Mouse (Mus musculus) embryonic fibroblast, embryonic 13.5 days (primary cell): ENCODE measurements around the gene Zfp518b.
A peak's percentile ranks its signal among the peaks of the same experiment; 100 is the strongest.

ENCODE experiments used
- CTCF ChIP-seq: IDR thresholded peaks from 2 replicates; pipeline ENCODE4 v1.5.1; 2011; ENCODE audit warnings: mild to moderate bottlenecking, control low read depth, low read length, moderate library complexity, borderline replicate concordance; ENCODE audit not compliant: insufficient read depth
- POLR2A ChIP-seq: IDR thresholded peaks from 2 replicates; pipeline ENCODE4 v1.6.1; 2011; ENCODE audit warnings: low read depth, mild to moderate bottlenecking, control low read depth, low read length, moderate library complexity

DNA sequence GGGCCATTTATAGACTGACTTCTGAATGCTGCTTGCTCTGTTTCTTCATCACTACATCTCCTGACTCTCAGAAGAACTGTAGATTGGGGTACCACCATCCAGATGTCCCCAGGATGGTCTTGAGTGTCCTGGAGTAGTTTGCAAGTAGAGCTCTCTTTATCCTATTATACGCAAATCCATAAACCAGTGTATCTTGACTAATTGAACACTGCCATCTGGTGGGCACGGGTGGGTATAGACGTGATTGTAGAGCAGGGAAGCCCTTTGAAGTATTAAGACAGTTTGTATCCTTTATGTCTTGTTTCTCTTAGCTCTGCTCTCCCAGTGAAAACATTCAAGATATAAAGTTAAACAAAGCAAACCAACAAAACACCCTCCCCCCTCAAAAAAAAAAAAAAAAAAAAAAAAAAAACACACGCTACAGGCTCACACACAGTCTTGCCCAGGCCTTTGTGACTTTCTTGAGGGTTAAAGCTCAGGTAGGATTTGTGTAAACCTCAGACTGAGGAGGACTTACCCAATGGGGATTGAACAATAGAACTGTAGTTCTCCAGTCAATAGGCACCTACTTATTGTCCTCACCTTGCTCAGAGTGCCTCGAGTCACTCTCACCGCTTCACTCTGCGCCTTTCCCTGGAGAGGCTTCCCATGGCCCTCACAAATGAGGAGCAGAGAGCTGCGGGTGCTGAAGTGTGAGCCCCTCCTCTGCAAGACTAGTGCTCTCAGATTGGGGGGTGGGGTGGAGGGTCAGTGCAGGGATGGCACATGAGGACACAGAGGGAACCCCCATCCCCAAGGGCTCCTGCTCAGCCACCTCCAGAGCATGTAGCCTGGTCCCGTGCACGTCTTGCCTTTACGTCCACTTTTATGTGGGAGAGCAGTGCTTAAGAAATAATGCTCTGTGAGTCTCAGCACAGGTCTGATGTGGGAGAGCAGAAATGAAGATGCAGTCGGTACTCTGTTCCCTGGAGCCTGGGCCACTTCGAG is 51.9 kb downstream of the Zfp518b start:
- TF ChIP-seq CTCF (peak; percentile 21; the same call in 1 of the 2 replicates), POLR2A (no peak)
